Mouse (Mus musculus): ENCODE measurements around the gene Kctd10. TPM values are rescaled to one million over a fixed set of nuclear protein-coding genes. Genes with fewer than 3 reads are reported as not detected.

Kctd10 gene
- polyA plus RNA-seq, 1 experiment from 2014 or later: 124 TPM

GRCm38 (mm10) chr5:114374409-114375213 lies 5.7 kb downstream of the Kctd10 start:
- Histone ChIP-seq H3K27ac (0 out of 2 replicates have a peak overlapping the region, but pooled peaks have one; percentile 18), H3K9me3 (no peaks in the 10 kb centered on the region), H3K36me3 (peaks cover 72% of the 10 kb centered on the region), H3K27me3 (ENCODE audit: insufficient read depth, poor library complexity, severe bottlenecking) (no peaks in the 10 kb centered on the region), H3K4me3 (no peak overlapping the region), H3K4me1 (replicated peaks) (peaks cover 83% of the 10 kb centered on the region)
- 90% methylated on average over 23 of the region's 23 CpGs for WGBS
- no peak for DNase-seq (ENCODE audit: low spot score)

GRCm38 (mm10) chr5:114373581-114373980 lies 6.7 kb downstream of the Kctd10 start:
- peaks cover 76% of the 10 kb centered on the region for H3K4me1 ChIP-seq (replicated peaks)
- peaks cover 83% of the 10 kb centered on the region for H3K36me3 ChIP-seq
- H3K27me3 ChIP-seq (ENCODE audit: insufficient read depth, poor library complexity, severe bottlenecking): no peaks in the 10 kb centered on the region
- no peaks in the 10 kb centered on the region for H3K9me3 ChIP-seq
- H3K27ac ChIP-seq: peak overlapping the region; percentile 64; the same call in 1 of the 2 replicates
- WGBS: 84% methylated on average over 9 of the region's 9 CpGs
- no peak overlapping the region for H3K4me3 ChIP-seq
- no peak for DNase-seq (ENCODE audit: low spot score)

GRCm38 (mm10) chr5:114373174-114373573 lies 7.1 kb downstream of the Kctd10 start:
- WGBS: 75% methylated on average over 11 of the region's 11 CpGs
- DNase-seq (ENCODE audit: low spot score): no peak
- H3K27me3 ChIP-seq (ENCODE audit: insufficient read depth, poor library complexity, severe bottlenecking): no peaks in the 10 kb centered on the region
- H3K27ac ChIP-seq: peak overlapping the region; percentile 64
- peaks cover 73% of the 10 kb centered on the region for H3K4me1 ChIP-seq (replicated peaks)
- no peaks in the 10 kb centered on the region for H3K9me3 ChIP-seq
- no peak overlapping the region for H3K4me3 ChIP-seq
- peaks cover 87% of the 10 kb centered on the region for H3K36me3 ChIP-seq

GRCm38 (mm10) chr5:114372565-114372964 lies 7.7 kb downstream of the Kctd10 start:
- H3K36me3 ChIP-seq: peaks cover 93% of the 10 kb centered on the region

GRCm38 (mm10) chr5:114371731-114372473 lies 8.4 kb downstream of the Kctd10 start:
- WGBS: 68% methylated on average over 25 of the region's 25 CpGs
- DNase-seq (ENCODE audit: low spot score): peak; percentile 24
- Histone ChIP-seq H3K4me1 (replicated peaks) (peaks cover 60% of the 10 kb centered on the region), H3K9me3 (no peaks in the 10 kb centered on the region), H3K36me3 (peaks cover 99% of the 10 kb centered on the region), H3K27me3 (ENCODE audit: insufficient read depth, poor library complexity, severe bottlenecking) (no peaks in the 10 kb centered on the region), H3K4me3 (0 out of 2 replicates have a peak overlapping the region, but pooled peaks have one; percentile 4), H3K27ac (peak overlapping the region; percentile 64; the same call in 1 of the 2 replicates)

More at GRCm38 (mm10) chr5:114372565-114372964, 7.7 kb downstream of the Kctd10 start:
- Histone ChIP-seq H3K27ac (peak overlapping the region; percentile 64), H3K9me3 (no peaks in the 10 kb centered on the region), H3K4me1 (replicated peaks) (peaks cover 67% of the 10 kb centered on the region), H3K4me3 (0 out of 2 replicates have a peak overlapping the region, but pooled peaks have one; percentile 4), H3K27me3 (ENCODE audit: insufficient read depth, poor library complexity, severe bottlenecking) (no peaks in the 10 kb centered on the region)
- 39% methylated on average over 11 of the region's 11 CpGs for WGBS
- DNase-seq (ENCODE audit: low spot score): peak; percentile 37

GRCm38 (mm10) chr5:114371331-114371730 lies 9.0 kb downstream of the Kctd10 start:
- H3K27me3 ChIP-seq (ENCODE audit: insufficient read depth, poor library complexity, severe bottlenecking): no peaks in the 10 kb centered on the region
- H3K9me3 ChIP-seq: no peaks in the 10 kb centered on the region
- peak overlapping the region; percentile 64 for H3K27ac ChIP-seq
- H3K4me1 ChIP-seq (replicated peaks): peaks cover 60% of the 10 kb centered on the region
- peaks cover 100% of the 10 kb centered on the region for H3K36me3 ChIP-seq
- no peak overlapping the region for H3K4me3 ChIP-seq
- WGBS: 74% methylated on average over 3 of the region's 3 CpGs
- DNase-seq (ENCODE audit: low spot score): no peak

- peak; percentile 56 for DNase-seq (ENCODE audit: low spot score)
- peaks cover 100% of the 10 kb centered on the region for H3K36me3 ChIP-seq
Observed at GRCm38 (mm10) chr5:114370371-114370776, 9.9 kb downstream of the Kctd10 start.

GRCm38 (mm10) chr5:114369921-114370320 lies 10.4 kb downstream of the Kctd10 start:
- Histone ChIP-seq H3K4me1 (replicated peaks) (peaks cover 51% of the 10 kb centered on the region), H3K36me3 (peaks cover 100% of the 10 kb centered on the region), H3K9me3 (no peaks in the 10 kb centered on the region), H3K4me3 (no peak overlapping the region), H3K27me3 (ENCODE audit: insufficient read depth, poor library complexity, severe bottlenecking) (no peaks in the 10 kb centered on the region), H3K27ac (peak overlapping the region; percentile 69)
- no peak for DNase-seq (ENCODE audit: low spot score)
- WGBS: 76% methylated on average over 9 of the region's 9 CpGs

More at GRCm38 (mm10) chr5:114370371-114370776, 9.9 kb downstream of the Kctd10 start:
- no peaks in the 10 kb centered on the region for H3K9me3 ChIP-seq
- H3K4me3 ChIP-seq: no peak overlapping the region
- peaks cover 52% of the 10 kb centered on the region for H3K4me1 ChIP-seq (replicated peaks)
- no peaks in the 10 kb centered on the region for H3K27me3 ChIP-seq (ENCODE audit: insufficient read depth, poor library complexity, severe bottlenecking)
- peak overlapping the region; percentile 69 for H3K27ac ChIP-seq
- WGBS: 68% methylated on average over 9 of the region's 9 CpGs

GRCm38 (mm10) chr5:114368803-114369496 lies 11.4 kb downstream of the Kctd10 start:
- Histone ChIP-seq H3K27me3 (ENCODE audit: insufficient read depth, poor library complexity, severe bottlenecking) (no peaks in the 10 kb centered on the region), H3K4me1 (replicated peaks) (peaks cover 44% of the 10 kb centered on the region), H3K27ac (no peak overlapping the region), H3K9me3 (no peaks in the 10 kb centered on the region), H3K4me3 (no peak overlapping the region), H3K36me3 (peaks cover 100% of the 10 kb centered on the region)
- WGBS: 91% methylated on average over 16 of the region's 16 CpGs
- no peak for DNase-seq (ENCODE audit: low spot score)

- H3K4me1 ChIP-seq (replicated peaks): peaks cover 36% of the 10 kb centered on the region
- no peak overlapping the region for H3K27ac ChIP-seq
- no peaks in the 10 kb centered on the region for H3K27me3 ChIP-seq (ENCODE audit: insufficient read depth, poor library complexity, severe bottlenecking)
- no peaks in the 10 kb centered on the region for H3K9me3 ChIP-seq
- 94% methylated on average over 14 of the region's 14 CpGs for WGBS
- DNase-seq (ENCODE audit: low spot score): no peak
- peaks cover 100% of the 10 kb centered on the region for H3K36me3 ChIP-seq
- H3K4me3 ChIP-seq: no peak overlapping the region
Observed at GRCm38 (mm10) chr5:114368121-114368520, 12.2 kb downstream of the Kctd10 start.

- Histone ChIP-seq H3K4me3 (no peak overlapping the region), H3K27me3 (ENCODE audit: insufficient read depth, poor library complexity, severe bottlenecking) (no peaks in the 10 kb centered on the region), H3K4me1 (replicated peaks) (peaks cover 8% of the 10 kb centered on the region), H3K9me3 (no peaks in the 10 kb centered on the region), H3K36me3 (peaks cover 100% of the 10 kb centered on the region), H3K27ac (no peak overlapping the region)
- 94% methylated on average over 23 of the region's 23 CpGs for WGBS
- DNase-seq (ENCODE audit: low spot score): no peak
Observed at GRCm38 (mm10) chr5:114365043-114365752, 15.1 kb downstream of the Kctd10 start.

GRCm38 (mm10) chr5:114360968-114361367 lies 19.3 kb downstream of the Kctd10 start:
- peaks cover 66% of the 10 kb centered on the region for H3K36me3 ChIP-seq
- no peaks in the 10 kb centered on the region for H3K27me3 ChIP-seq (ENCODE audit: insufficient read depth, poor library complexity, severe bottlenecking)
- H3K27ac ChIP-seq: no peak overlapping the region
- no peaks in the 10 kb centered on the region for H3K9me3 ChIP-seq
- 86% methylated on average over 15 of the region's 15 CpGs for WGBS
- DNase-seq (ENCODE audit: low spot score): no peak
- no peak overlapping the region for H3K4me3 ChIP-seq
- peaks cover 29% of the 10 kb centered on the region for H3K4me1 ChIP-seq (replicated peaks)
